Mouse (Mus musculus): ENCODE results near the gene Klhl24. TPM values are rescaled to one million over a fixed set of nuclear protein-coding genes. Genes with fewer than 3 reads are reported as not detected.

Gene Klhl24
- polyA plus RNA-seq (2012) = 30.7 and 43.4 TPM in 2 replicates

DNA sequence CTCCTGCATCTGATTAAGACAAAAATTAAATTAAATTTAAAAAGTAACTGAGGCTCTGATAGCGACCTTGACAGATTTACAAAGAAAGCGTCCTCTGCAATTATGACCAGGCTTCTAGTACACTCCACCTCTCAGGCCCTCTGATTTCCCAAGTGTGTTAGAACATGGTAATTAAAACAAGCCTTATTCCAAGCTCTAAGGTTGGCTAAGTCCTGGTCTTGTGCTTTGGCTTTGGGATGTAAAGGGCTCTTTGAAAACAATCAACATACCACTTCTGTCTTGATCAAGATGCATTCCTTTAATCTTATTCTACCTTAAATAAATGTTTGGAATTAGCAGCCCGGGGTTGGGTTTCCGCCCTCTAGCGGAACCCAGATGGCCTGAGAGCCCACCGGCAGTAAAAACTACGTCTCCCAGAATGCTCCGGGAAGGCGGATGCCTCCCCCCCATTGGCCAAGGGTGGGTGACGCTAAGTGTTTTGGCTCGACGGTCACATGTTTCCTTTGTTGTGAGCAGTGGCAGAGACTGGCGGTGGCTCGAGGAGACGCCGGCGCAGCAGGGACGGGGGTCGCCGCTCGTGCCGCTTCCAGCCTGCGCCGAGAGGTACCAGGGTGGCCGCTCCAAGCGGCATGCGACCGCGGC lies at the start of gene Klhl24:
TSS of gene Klhl24 (plus strand) at position 474 of the 642 bp plus-strand sequence.

GRCm38 (mm10) chr16:20140772-20141531 lies 43.6 kb downstream of the Klhl24 start, which contains the start of gene Yeats2:
Yeats2 (plus strand) TSS chr16:20141063.

Other genes starting within 250 kb of the Klhl24 start
- 7.7 and 8.8 TPM in 2 replicates for gene Klhl6, start 114.5 kb upstream of the Klhl24 start, polyA plus RNA-seq (2012)
- 32.5 and 32.7 TPM in 2 replicates for gene Yeats2, start 43.5 kb downstream of the Klhl24 start, polyA plus RNA-seq (2012)
- gene Map6d1, start 143.8 kb downstream of the Klhl24 start, polyA plus RNA-seq (2012) = not detected in 2 replicates
- gene Parl, start 204.8 kb downstream of the Klhl24 start, polyA plus RNA-seq (2012) = 465 and 531 TPM in 2 replicates
- gene Cyp2ab1, start 227.9 kb downstream of the Klhl24 start, polyA plus RNA-seq (2012) = 0.06 and 0.16 TPM in 2 replicates

All from megakaryocyte-erythroid progenitor cell, adult 5 weeks (primary cell).